Mouse (Mus musculus) hindbrain, embryonic 12.5 days (tissue): Measurements from ENCODE around the gene Ceacam20. TPM values are rescaled to one million over a fixed set of nuclear protein-coding genes. Genes with fewer than 3 reads are reported as not detected.
A peak's percentile ranks its signal among the peaks of the same experiment; 100 is the strongest.

Experiments used
- ATAC-seq: fragments of 200-750 bp; cut with Nextera tagmentation; 2 replicates; pipeline ENCODE4 v1.8.0; 2017; ENCODE audit warnings: moderate TSS enrichment; ENCODE audit not compliant: low FRiP score
- H3K27ac ChIP-seq: fragments of 300-500 bp; sonication (generic); 2 replicates; pipeline ENCODE4 v1.5.1; 2016; ENCODE audit warnings: mild to moderate bottlenecking
- H3K27me3 ChIP-seq: fragments of 300-500 bp; sonication (generic); 2 replicates; pipeline ENCODE4 v1.6.1; 2016; ENCODE audit warnings: mild to moderate bottlenecking
- H3K36me3 ChIP-seq: fragments of 300-500 bp; sonication (generic); 2 replicates; pipeline ENCODE4 v1.6.1; 2016; ENCODE audit warnings: mild to moderate bottlenecking
- H3K4me1 ChIP-seq: fragments of 300-500 bp; sonication (generic); 2 replicates; pipeline ENCODE4 v1.6.1; 2016
- H3K4me2 ChIP-seq: fragments of 300-500 bp; sonication (generic); replicated peaks from 2 replicates; pipeline ENCODE4 v1.6.1; 2016; ENCODE audit warnings: mild to moderate bottlenecking
- H3K4me3 ChIP-seq: fragments of 300-500 bp; sonication (generic); 2 replicates; pipeline ENCODE4 v1.5.1; 2016; ENCODE audit warnings: mild to moderate bottlenecking
- H3K9ac ChIP-seq: fragments of 300-500 bp; sonication (generic); 2 replicates; pipeline ENCODE4 v1.6.1; 2016; ENCODE audit warnings: mild to moderate bottlenecking, moderate library complexity
- H3K9me3 ChIP-seq: fragments of 300-500 bp; sonication (generic); replicated peaks from 2 replicates; pipeline ENCODE4 v1.6.1; 2016; ENCODE audit warnings: mild to moderate bottlenecking
- WGBS: fragments of 180-500 bp; shearing (Covaris S2); methylation state at CpG from one replicate; pipeline ENCODE4 v1.1.7; 2016; 5-methylcytosine and 5-hydroxymethylcytosine counted together
- polyA plus RNA-seq: library from polyadenylated mRNA; unstranded; fragments of >200 nt; fragmentation: Nextera tagmentation; extraction: Ambion mirVana; gene quantifications from 2 replicates; pipeline ENCODE4 v1.2.1, GENCODE M21; 2016

Gene Ceacam20
- polyA plus RNA-seq, 1 experiment from 2014 or later, result not detected

GRCm38 (mm10) chr7:19935171-19935751 is 30.0 kb upstream of the Ceacam20 start:
- H3K9ac ChIP-seq, result no peak overlapping the region
- H3K9me3 ChIP-seq, result no peaks in the 10 kb centered on the region
- ATAC-seq, result no peak
- H3K4me3 ChIP-seq, result no peak overlapping the region
- no peaks in the 10 kb centered on the region for H3K36me3 ChIP-seq
- H3K4me2 ChIP-seq, result no peak overlapping the region
- H3K27me3 ChIP-seq, result peaks cover 3% of the 10 kb centered on the region; the same call in 1 of the 2 replicates
- 77% methylated on average over 20 of the region's 20 CpGs for WGBS
- H3K4me1 ChIP-seq, result no peaks in the 10 kb centered on the region
- H3K27ac ChIP-seq, result no peak overlapping the region

DNA sequence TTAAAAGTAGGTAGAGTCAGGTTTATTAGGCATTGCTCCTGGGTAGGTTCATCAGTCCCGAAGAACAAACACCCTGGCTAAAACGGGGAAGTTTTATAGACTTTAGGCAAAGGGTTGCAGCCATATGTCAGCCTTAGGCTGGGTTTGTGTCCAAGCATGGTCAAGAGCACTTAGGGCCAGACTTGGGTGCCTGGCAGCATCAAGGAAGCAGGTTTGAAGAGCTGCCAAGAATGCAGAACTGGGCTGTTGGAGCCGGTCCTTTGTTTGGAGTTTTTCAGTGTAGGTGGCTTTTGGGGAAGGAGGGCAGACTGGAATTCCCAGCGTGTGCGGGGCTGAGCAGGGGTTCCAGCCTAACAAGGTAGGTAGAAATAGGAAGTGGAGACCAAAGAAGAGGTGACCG is 29.3 kb upstream of the Ceacam20 start:
- no peak overlapping the region for H3K9ac ChIP-seq
- peaks cover 3% of the 10 kb centered on the region; the same call in 1 of the 2 replicates for H3K27me3 ChIP-seq
- WGBS, result 85% methylated on average over 6 of the region's 6 CpGs
- H3K9me3 ChIP-seq, result no peaks in the 10 kb centered on the region
- H3K4me2 ChIP-seq, result no peak overlapping the region
- no peak for ATAC-seq
- H3K36me3 ChIP-seq, result no peaks in the 10 kb centered on the region
- H3K4me1 ChIP-seq, result no peaks in the 10 kb centered on the region
- H3K27ac ChIP-seq, result no peak overlapping the region
- H3K4me3 ChIP-seq, result no peak overlapping the region

- Histone ChIP-seq H3K27me3 (peaks cover under 1% of the 10 kb centered on the region; the same call in 1 of the 2 replicates), H3K27ac (no peak overlapping the region), H3K4me3 (no peak overlapping the region), H3K9ac (no peak overlapping the region), H3K36me3 (no peaks in the 10 kb centered on the region), H3K4me2 (no peak overlapping the region), H3K9me3 (no peaks in the 10 kb centered on the region), H3K4me1 (no peaks in the 10 kb centered on the region)
- no peak for ATAC-seq
- 80% methylated on average over 11 of the region's 11 CpGs for WGBS
Measured at GRCm38 (mm10) chr7:19937229-19937821, 27.9 kb upstream of the Ceacam20 start.

DNA sequence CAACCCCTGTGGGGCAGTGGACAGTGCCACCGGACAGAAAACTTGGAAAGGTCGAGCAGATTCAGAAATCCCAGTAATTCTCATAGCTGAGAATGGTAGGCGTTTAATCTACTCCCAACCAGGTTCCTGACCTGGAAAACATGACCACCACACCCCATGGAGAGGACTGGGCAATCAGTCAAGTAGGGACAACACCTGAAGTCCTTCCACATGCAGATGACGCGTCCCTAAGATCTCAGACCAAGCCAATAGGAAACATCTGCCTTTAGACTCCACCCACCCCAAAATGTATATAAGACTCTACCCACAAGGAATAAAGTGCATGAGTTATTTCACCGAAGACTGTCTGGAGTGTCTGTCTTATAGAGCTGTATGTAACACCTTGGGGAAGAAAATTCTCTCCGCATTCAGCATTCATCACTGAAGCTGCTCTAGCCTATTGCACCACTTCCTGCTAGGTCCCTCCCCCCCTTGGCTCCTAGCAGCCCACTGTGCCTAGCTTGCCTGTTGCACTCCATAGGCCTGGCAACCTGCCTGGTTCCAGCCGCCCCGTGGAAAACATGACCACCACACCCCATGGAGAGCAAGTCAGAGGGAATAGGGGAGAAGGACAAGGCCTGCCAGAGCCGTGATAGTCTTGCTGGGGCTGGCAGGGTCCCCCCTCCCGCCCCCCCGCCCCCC is 25.5 kb upstream of the Ceacam20 start:
- WGBS, result 64% methylated on average over 10 of the region's 12 CpGs
- Histone ChIP-seq H3K4me2 (no peak overlapping the region), H3K4me3 (no peak overlapping the region), H3K36me3 (no peaks in the 10 kb centered on the region), H3K9ac (no peak overlapping the region), H3K27me3 (no peaks in the 10 kb centered on the region), H3K9me3 (no peaks in the 10 kb centered on the region), H3K27ac (no peak overlapping the region), H3K4me1 (no peaks in the 10 kb centered on the region)
- ATAC-seq, result no peak

- Histone ChIP-seq H3K36me3 (no peaks in the 10 kb centered on the region), H3K27me3 (no peaks in the 10 kb centered on the region), H3K27ac (no peak overlapping the region), H3K4me3 (no peak overlapping the region), H3K4me1 (no peaks in the 10 kb centered on the region), H3K9me3 (no peaks in the 10 kb centered on the region), H3K9ac (no peak overlapping the region), H3K4me2 (no peak overlapping the region)
- WGBS, result 54% methylated on average over 4 of the region's 6 CpGs
- ATAC-seq, result no peak
Measured at GRCm38 (mm10) chr7:19940256-19940655, 25.0 kb upstream of the Ceacam20 start.

DNA sequence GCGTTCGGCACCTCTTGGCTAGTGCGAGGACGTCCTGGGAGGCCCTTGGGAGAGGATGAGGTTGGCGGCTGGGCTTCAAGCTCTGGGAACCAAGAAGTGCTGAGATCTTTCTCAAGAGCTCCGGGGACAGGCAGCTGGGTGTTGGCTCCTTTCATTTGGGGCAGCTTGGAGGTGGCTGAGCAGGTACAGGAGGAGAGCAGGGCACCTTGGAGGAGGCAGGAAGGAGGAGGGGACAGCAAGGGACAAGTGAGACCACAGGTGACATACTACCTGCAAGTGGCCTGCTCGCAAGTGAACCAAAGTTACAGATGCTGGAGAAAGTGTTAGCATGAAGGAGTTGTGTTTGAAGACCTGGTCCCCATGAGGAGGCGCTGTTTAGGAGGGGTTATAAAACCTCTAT is 20.5 kb upstream of the Ceacam20 start:
- Histone ChIP-seq H3K27me3 (no peaks in the 10 kb centered on the region), H3K4me1 (no peaks in the 10 kb centered on the region), H3K4me3 (no peak overlapping the region), H3K36me3 (no peaks in the 10 kb centered on the region), H3K4me2 (no peak overlapping the region), H3K9me3 (no peaks in the 10 kb centered on the region), H3K9ac (no peak overlapping the region), H3K27ac (no peak overlapping the region)
- WGBS, result 92% methylated on average over 8 of the region's 8 CpGs
- no peak for ATAC-seq

GRCm38 (mm10) chr7:19945201-19945600 is 20.0 kb upstream of the Ceacam20 start:
- Histone ChIP-seq H3K4me2 (no peak overlapping the region), H3K9me3 (no peaks in the 10 kb centered on the region), H3K4me3 (no peak overlapping the region), H3K36me3 (no peaks in the 10 kb centered on the region), H3K27ac (no peak overlapping the region), H3K9ac (no peak overlapping the region), H3K4me1 (no peaks in the 10 kb centered on the region), H3K27me3 (no peaks in the 10 kb centered on the region)
- no peak for ATAC-seq
- 89% methylated on average over 5 of the region's 5 CpGs for WGBS

GRCm38 (mm10) chr7:19945821-19946515 is 19.2 kb upstream of the Ceacam20 start:
- ATAC-seq, result no peak
- Histone ChIP-seq H3K36me3 (no peaks in the 10 kb centered on the region), H3K27me3 (no peaks in the 10 kb centered on the region), H3K27ac (no peak overlapping the region), H3K4me1 (no peaks in the 10 kb centered on the region), H3K4me3 (no peak overlapping the region), H3K4me2 (no peak overlapping the region), H3K9me3 (no peaks in the 10 kb centered on the region), H3K9ac (no peak overlapping the region)
- WGBS, result 87% methylated on average over 13 of the region's 13 CpGs

DNA sequence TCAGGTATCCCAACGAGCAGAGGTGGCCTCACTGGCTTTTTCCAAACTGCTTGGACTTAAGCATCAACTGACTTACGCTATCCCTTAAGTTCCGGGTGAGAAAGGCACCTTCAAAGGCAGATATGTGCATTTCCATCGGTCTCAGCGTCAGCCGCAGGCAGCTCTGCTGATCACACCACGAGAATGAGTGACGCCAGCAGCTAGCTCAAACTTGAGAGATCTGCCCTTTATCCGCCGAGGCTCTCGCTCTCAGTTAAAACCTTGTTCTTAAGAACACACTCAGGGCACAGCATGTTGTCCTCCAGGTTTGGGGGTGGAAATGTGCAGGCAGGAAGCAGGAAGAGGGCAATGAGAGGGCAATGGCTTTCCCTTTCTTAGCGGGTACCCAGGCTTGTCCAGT is 16.3 kb upstream of the Ceacam20 start:
- Histone ChIP-seq H3K4me3 (no peak overlapping the region), H3K4me1 (no peaks in the 10 kb centered on the region), H3K27ac (no peak overlapping the region), H3K36me3 (no peaks in the 10 kb centered on the region), H3K9me3 (no peaks in the 10 kb centered on the region), H3K27me3 (no peaks in the 10 kb centered on the region), H3K9ac (no peak overlapping the region), H3K4me2 (no peak overlapping the region)
- no peak for ATAC-seq
- 74% methylated on average over 12 of the region's 12 CpGs for WGBS

DNA sequence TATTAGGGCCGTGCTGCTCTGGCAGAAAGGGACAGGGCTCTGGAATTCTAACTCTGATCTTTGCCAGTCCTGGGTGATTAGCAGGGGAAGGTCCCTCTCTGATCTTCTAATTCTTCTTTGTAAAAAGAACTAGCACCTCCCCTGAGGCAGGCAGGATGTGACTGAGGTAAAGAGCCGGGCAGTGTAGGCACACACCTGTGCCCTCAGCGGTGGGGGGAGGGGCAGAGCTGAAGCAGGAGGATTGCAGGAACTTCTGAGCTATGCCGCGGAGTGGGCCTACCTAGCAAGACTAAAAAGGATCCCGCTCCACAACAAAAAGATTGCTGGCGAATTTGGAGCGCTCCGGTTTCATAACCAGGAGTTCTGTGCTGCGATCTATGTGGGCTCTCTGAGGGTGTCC is 15.2 kb upstream of the Ceacam20 start:
- Histone ChIP-seq H3K4me2 (no peak overlapping the region), H3K4me3 (no peak overlapping the region), H3K27me3 (no peaks in the 10 kb centered on the region), H3K9me3 (no peaks in the 10 kb centered on the region), H3K27ac (no peak overlapping the region), H3K4me1 (no peaks in the 10 kb centered on the region), H3K9ac (no peak overlapping the region), H3K36me3 (no peaks in the 10 kb centered on the region)
- 71% methylated on average over 10 of the region's 10 CpGs for WGBS
- no peak for ATAC-seq

GRCm38 (mm10) chr7:19950589-19950988 is 14.6 kb upstream of the Ceacam20 start, which contains the start of gene Igsf23:
Igsf23 (minus strand) TSS chr7:19950756.
- Histone ChIP-seq H3K27ac (no peak within 1 kb of the TSS), H3K36me3 (no peaks in the 10 kb centered on the region), H3K4me2 (no peak within 1 kb of the TSS), H3K27me3 (no peaks in the 10 kb centered on the region), H3K4me1 (no peaks in the 10 kb centered on the region), H3K9me3 (no peaks in the 10 kb centered on the region), H3K4me3 (no peak within 1 kb of the TSS), H3K9ac (no peak within 1 kb of the TSS)
- ATAC-seq, result 0 out of 2 replicates have a peak, but pooled peaks have one; percentile 23
- 57% methylated on average over 9 of the region's 9 CpGs for WGBS

DNA sequence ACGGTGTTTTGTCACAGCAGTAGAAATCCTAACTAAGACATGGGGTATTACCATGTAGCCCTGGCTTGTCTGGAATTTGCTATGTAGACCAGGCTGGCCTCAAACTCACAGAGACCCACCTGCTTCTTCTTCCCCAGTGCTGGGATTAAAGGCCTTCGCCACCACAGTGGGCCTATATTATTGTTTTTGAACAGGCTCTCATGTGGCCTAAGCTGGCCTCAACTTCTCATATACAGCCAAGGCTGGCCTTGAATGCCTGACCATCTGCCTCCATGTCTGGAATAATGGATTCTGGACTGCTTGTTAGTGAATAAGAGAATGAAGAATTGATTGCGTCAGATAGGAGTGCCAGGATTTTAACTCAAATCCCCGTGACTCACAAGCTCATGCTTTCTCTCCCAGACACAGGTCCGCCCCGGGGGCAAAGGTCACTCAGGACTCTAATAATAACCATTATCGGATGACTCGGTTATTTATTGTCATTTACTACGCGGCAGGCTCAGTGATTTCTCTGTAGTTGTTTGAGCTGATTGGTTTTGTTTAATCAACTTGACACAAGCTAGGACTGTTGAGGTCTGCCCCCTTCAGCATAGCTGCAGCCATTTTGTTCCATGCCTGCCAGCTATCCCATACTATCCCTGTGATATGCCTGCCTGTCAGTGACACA is 12.8 kb upstream of the Ceacam20 start:
- 53% methylated on average over 10 of the region's 10 CpGs for WGBS
- H3K9me3 ChIP-seq, result no peaks in the 10 kb centered on the region
- H3K36me3 ChIP-seq, result no peaks in the 10 kb centered on the region
- H3K9ac ChIP-seq, result no peak overlapping the region
- H3K4me1 ChIP-seq, result no peaks in the 10 kb centered on the region
- no peak for ATAC-seq
- no peak overlapping the region for H3K4me3 ChIP-seq
- H3K4me2 ChIP-seq, result no peak overlapping the region
- no peak overlapping the region for H3K27ac ChIP-seq
- H3K27me3 ChIP-seq, result no peaks in the 10 kb centered on the region
